Mouse (Mus musculus) spleen, postnatal 36 days (tissue): ENCODE measurements around the gene Serpini1.
"Not testable (repeated sequence)": the region's sequence is repeated elsewhere in the genome, so short reads cannot be mapped to it uniquely, and the experiment has no call there.

Experiments
- DNase-seq, 2 experiments: peaks; one replicate each; pipeline ENCODE4 v3.0.0; 2022; ENCODE audit warnings: low spot score in 2 of 2, mixed read lengths in 1 of 2

The Serpini1 gene

DNA sequence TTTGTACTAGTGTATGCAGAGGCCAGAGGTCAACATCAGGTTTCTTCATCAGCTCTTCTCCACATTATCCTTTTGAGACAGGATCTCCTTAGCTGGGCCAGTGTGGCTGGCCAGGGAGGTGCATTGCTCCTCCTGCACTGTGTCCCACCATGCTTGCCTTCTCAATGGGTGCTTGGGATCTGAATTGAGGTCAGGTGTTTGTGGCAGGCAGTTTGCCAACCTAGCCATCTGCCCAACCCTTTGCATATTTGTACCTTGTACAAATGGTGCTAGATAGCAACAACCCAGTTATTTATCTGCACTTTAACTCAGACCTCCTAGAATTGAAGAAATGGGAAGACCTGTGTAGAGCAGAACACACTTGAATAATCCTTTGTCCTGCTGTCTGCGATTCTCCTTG, 78.3 kb downstream of the Serpini1 start:
- no peak for DNase-seq

DNA sequence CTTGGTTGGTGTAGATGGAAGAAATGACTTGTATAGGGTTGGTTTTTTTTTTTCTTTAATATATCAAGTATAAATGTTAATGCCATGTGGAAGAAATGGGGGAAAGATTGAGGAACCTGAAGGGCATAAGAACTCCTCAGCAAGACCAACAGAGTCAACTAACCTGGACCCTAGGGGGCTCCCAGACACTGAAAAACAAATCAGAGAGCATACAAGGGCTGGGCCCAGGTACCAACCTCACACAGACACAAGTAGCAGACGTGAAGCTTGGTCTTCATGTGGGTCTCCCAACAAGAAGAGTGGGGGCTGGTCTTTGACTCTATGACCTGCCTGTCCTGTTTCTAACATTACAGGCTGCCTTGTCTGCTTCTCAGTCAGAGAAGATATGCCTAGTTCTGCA, 82.2 kb downstream of the Serpini1 start:
- no peak for DNase-seq

DNA sequence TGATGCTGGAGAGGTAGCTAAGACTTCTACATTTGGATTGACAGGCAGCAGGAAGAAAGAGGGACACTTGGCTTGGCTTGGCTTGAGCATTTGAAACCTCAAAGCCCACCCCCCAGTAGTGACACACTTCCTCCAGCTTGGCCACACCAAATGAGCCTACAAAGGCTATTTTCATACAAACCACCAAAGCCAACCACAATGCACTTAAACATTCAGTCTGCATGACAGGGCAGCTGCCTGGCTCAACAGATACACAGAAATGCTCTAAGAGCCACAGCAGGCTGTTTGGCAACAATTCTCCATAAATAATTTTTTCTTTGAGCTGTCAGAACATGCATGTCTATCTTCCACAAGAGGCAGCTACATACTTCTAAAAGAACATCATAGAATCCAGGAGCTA, 90.2 kb downstream of the Serpini1 start:
- DNase-seq = no peak

DNA sequence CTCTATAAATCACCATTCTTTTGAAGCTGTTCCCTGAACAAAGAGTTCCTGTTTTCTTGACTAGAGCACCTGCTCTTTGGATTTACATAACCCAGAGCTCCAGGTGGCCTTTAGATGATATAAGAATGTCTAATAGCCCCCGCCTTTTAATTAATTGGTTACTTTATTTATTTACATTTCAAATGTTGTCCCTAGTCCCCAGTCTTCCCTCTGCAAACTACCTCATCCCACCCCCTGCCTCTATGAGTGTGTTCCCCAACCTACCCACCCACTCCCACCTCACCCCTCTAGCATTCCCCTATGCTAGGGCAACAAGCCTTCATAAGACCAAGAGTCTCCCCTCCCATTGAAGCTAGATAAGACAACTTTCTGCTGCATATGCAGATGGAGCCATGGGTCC, 90.9 kb downstream of the Serpini1 start:
- no peak for DNase-seq

DNA sequence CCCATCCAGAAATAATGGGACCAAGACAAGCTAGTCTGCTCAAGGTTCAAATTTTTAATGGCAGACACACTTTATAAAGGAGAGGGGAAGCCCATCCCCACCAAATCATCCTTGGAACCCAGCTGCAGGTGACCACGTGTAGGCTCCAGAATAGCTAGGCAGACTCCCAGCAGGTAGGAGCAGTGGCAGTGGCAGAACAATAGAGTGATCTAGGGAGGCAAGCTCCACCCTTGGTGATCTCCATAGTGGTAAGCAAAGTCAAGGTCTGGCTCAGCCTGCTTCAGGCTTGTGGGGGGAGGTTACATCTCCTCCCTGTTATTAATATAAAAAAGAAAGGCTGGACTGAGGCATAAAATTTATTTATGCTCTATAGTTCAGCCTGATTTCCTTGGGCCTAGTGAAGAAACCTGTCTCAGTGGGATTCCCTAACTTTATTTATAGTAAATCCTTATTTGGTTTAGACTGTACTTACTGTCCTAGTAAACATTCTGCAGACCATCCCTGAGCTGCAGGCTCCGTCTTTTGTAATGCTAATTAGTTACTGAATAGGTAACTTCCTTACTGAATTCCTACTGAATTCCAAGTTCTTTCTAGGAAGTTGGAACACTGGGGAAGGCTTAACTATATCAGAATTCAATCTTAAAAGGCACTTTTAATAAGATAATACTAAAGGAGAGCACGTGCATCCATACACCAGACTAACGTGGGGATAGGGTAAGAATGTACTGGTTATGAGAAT, 93.2 kb downstream of the Serpini1 start:
- DNase-seq = not testable (repeated sequence)

DNA sequence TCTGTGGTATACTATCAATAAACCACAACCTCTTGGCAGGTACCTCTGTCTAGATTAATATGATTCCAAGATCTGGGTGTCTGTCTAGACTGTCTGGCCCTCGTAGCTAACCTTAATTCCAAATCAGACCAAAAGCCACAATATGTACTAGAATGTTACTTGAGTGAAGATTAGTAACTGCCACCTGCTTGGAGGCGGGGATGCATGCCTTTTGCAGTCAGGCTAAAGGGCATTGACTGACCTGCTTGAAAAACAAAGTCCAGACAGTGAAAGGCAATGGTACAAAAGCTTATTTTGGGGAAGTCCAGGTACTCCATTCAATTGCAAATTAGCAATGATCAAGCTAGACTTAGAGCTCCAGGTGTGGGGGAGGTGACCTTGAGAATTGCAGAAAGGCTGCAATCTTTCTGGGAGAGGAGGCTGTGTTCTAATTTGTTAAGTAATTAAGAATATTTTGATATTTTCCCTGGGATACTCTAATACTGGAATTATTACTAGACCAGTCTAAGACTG, 94.3 kb downstream of the Serpini1 start:
- no peak for DNase-seq

DNA sequence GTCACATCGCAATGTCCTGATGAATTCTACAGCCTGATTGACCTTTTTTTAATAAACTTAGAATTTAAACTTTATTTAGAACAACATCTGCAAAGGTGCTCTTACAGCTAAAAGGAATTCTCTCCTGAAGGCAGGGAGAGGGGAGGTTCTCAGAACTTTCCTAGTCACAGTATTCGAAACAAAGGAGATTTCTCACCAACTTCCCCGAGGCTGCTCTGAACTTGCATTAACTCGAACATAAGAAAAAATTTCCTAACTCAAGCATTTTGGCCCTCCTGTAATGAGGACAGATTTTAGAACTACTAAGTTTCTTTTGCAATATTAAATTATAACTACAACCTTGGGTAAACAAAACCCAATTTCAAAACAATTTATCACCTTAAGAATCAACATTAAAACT, 96.6 kb downstream of the Serpini1 start:
- not testable (repeated sequence) for DNase-seq

DNA sequence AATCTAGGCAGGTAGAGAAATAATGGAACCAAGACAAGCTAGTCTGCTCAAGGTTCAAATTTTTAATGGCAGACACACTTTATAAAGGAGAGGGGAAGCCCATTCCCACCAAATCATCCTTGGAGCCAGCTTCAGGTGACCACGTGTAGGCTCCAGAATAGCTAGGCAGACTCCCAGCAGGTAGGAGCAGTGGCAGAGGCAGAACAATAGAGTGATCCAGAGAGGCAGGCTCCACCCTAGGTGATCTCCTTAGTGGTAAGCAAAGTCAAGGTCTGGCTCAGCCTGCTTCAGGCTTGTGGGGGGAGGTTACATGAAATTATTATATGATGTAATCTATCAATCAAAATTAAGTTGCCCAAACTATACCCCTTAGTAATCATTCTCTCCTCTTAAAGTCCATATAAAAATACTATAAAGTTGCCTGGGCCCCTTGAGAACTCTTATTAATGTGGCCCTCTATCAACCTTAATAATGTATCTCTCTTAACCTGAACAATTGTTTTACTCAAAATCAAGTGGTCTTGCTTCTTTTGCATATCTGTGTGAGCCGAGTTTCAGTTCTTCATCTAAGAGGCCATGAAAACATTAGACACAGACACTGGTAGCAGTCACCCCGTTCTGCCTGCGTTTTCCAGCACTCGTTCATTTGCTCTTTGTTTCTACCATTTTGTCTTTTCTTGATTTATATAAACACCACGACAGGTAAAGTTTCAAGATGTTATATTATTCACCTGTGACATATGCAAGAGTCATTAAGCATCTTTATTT, 98.4 kb downstream of the Serpini1 start:
- DNase-seq = peak; percentile 41 to 63

DNA sequence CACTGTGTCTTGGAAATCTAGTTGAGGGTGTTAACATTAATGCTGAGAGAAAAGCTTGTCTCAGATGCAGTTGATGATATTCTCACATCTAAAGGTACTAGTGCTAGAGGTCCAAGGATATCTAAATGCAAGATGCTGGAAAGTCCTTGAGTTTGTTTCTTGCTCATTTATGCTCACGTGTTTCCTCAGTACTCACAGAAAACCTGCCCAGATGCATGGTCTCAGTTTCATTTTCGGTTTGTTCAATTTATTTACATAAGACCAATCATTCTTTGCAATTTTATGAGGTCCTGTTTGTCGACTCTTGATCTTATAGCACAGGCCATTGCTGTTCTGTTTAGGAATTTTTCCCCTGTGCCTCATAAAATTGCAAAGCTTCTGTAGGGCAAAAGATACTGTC, 109.6 kb downstream of the Serpini1 start:
- no peak for DNase-seq

DNA sequence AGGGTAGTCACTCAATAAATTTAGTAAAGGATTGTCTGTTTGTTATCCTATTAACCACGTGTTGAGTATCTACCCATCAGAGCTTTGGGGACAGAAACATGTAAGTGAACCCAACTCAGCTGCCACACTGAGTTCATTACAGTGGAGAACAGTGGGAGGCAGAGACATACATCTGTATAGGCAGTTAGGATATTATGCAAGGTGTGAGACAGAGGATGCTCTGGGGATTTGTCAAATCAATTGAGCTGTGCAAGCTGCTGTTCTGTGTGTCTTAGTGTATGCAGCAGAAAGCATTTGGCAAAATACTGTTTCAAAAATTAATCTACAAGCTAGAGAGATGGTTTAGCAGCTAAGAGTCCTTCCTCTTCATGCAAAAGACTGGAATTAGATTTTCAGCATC, 113.1 kb downstream of the Serpini1 start:
- DNase-seq = no peak

DNA sequence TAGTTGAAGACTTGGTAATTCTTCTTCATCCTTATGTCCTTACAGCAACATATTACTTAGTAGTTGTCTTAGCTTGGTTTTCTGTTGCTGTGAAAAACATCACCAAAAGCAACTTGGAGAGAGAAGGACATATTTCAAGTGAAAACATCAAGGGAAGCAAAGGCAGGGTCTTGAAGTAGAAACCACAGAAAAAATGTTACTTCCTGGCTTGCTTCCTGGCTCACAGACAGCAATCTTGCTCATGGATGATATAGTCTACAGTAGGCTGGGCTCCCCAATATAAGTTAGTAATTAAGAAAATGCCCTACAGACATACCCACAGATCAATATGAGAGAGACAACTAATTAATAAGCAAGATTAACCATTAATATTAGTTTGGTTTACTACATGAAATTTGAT, 125.5 kb downstream of the Serpini1 start:
- no peak for DNase-seq

DNA sequence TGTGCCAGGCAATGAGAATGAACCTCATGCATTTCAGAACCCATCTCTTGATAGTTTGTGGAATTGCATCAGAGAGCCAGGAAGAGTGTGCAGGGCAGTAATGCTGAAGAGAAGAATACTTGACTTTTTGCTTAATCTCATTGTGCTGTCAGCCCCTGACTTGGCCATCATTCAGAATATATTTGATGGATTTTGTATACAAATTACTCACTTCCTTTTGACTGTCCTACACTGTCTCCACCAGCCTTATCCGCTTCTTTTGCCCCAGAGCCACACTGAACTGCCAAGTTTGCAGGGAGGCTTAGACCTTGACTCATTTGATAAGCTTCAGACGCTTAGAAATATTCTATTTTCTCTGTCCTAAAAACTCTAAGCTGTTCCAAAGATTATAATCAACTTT, 129.4 kb downstream of the Serpini1 start:
- DNase-seq = no peak

DNA sequence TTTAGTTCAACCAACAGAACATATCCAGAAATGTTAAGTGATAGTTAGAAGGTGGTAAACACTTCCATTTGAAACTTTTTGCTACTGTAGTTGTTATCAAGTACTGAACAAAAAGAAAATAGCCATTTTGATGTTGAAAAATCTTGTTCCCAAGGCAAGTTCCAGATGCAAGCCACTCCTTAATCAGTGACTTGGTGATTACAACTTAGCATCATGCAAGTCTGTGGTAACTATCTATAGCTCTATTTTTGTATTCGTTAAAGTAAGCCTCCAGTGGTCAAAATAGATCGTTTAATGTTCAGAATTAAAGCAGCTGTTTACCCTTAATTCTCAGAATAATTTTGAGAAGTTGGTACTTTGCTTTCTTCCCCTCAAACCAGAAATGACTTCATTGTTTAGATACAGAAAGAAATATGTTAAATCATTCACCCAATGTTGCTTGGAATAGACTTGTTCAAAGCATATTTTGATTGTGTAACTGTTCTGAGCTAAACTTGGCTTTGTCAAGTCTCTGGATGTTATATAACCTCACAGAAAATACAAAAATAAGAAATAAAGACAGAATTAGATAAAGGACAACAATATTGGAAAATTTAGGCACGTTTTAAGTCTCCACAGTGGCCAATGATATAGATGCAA, 130.0 kb downstream of the Serpini1 start:
- no peak for DNase-seq

DNA sequence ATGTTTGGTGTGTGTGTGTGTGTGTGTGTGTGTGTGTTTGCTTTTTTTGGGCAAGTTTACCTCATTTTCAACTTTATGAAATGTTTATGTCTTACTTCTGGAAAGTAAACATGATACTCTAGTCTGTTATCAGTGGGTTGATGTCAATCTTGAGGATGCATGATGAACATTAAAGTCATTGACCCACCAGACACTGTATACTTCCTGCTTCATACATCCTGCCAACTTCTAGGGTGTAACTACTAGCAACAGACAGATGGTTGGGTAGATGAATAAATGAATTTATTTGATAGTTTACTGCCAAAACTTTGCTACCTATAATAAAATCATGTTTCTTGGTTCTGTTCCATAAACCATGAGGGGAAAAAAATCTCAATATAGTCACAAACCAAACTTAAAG, 133.0 kb downstream of the Serpini1 start:
- no peak for DNase-seq

DNA sequence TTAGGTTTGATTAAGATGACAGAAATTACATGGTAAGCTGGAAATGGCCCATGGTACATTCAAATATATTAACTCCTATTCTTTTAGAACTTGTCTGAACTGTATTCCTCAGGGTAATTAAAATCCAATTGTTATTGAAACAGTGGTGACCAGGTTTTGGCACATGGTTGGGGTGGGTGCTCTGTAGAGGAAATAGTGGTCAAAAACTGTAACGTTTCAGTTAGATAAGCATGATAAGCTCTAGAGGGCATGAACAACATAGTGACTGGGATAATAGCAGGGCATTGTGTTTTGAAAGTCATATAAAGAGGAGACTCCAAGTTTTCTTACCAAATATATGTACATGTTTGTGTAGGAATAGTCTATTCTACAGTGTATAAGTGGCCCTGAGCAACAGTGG, 134.7 kb downstream of the Serpini1 start:
- no peak for DNase-seq
